Mouse (Mus musculus): ENCODE results near the gene Btbd19. TPM values are rescaled to one million over a fixed set of nuclear protein-coding genes. Genes with fewer than 3 reads are reported as not detected.

Gene Btbd19
- polyA plus RNA-seq, 1 experiment from 2014 or later: 4.8 TPM

DNA sequence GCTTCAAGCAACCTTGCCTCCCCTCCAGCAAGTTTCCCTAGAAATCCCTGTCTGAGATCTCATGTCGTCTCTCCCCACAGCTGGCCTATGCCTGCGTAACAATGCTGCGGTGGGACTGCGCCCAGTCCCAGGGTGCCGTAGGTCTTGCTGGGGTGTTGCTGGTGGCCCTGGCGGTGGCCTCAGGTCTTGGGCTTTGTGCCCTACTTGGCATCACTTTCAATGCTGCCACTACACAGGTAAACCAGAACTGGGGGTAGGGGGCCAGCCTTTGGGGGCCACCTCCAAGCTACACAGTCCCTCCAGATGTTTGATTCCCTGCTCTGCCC is 17.0 kb downstream of the Btbd19 start:
- Histone ChIP-seq H3K4me1 (replicated peaks; ENCODE audit: control insufficient read depth, insufficient read depth, low read length) (peaks cover 7% of the 10 kb centered on the region), H3K27me3 (replicated peaks; ENCODE audit: control insufficient read depth, insufficient read depth, low read length) (no peaks in the 10 kb centered on the region), H3K4me2 (ENCODE audit: low read length) (no peak overlapping the region), H3K9ac (replicated peaks; ENCODE audit: low read depth, low read length) (no peak overlapping the region), H3K4me3 (replicated peaks; ENCODE audit: low read length) (no peak overlapping the region), H3K36me3 (ENCODE audit: control insufficient read depth, insufficient read depth) (no peaks in the 10 kb centered on the region), H3K27ac (ENCODE audit: low read length) (no peak overlapping the region), H3K9me3 (ENCODE audit: control insufficient read depth, low read length) (no peaks in the 10 kb centered on the region)
- no peak for ATAC-seq
- WGBS: 95% methylated on average over 6 of the region's 6 CpGs

GRCm38 (mm10) chr4:117107813-117108523 is 17.6 kb downstream of the Btbd19 start:
- ATAC-seq: no peak
- no peak overlapping the region for H3K27ac ChIP-seq (ENCODE audit: low read length)
- H3K9ac ChIP-seq (replicated peaks; ENCODE audit: low read depth, low read length): no peak overlapping the region
- no peak overlapping the region for H3K4me2 ChIP-seq (ENCODE audit: low read length)
- peaks cover 7% of the 10 kb centered on the region for H3K4me1 ChIP-seq (replicated peaks; ENCODE audit: control insufficient read depth, insufficient read depth, low read length)
- H3K4me3 ChIP-seq (replicated peaks; ENCODE audit: low read length): no peak overlapping the region
- 94% methylated on average over 18 of the region's 18 CpGs for WGBS
- H3K27me3 ChIP-seq (replicated peaks; ENCODE audit: control insufficient read depth, insufficient read depth, low read length): no peaks in the 10 kb centered on the region
- H3K36me3 ChIP-seq (ENCODE audit: control insufficient read depth, insufficient read depth): no peaks in the 10 kb centered on the region
- H3K9me3 ChIP-seq (ENCODE audit: control insufficient read depth, low read length): no peaks in the 10 kb centered on the region

- H3K27ac ChIP-seq (ENCODE audit: low read length): no peak overlapping the region
- H3K4me3 ChIP-seq (replicated peaks; ENCODE audit: low read length): no peak overlapping the region
- no peak overlapping the region for H3K4me2 ChIP-seq (ENCODE audit: low read length)
- H3K4me1 ChIP-seq (replicated peaks; ENCODE audit: control insufficient read depth, insufficient read depth, low read length): peaks cover 7% of the 10 kb centered on the region
- H3K9ac ChIP-seq (replicated peaks; ENCODE audit: low read depth, low read length): no peak overlapping the region
- H3K27me3 ChIP-seq (replicated peaks; ENCODE audit: control insufficient read depth, insufficient read depth, low read length): no peaks in the 10 kb centered on the region
- no peaks in the 10 kb centered on the region for H3K36me3 ChIP-seq (ENCODE audit: control insufficient read depth, insufficient read depth)
- WGBS: 52% methylated on average over 10 of the region's 10 CpGs
- H3K9me3 ChIP-seq (ENCODE audit: control insufficient read depth, low read length): no peaks in the 10 kb centered on the region
- no peak for ATAC-seq
These were observed 20.4 kb downstream of the Btbd19 start for GRCm38 (mm10) chr4:117105127-117105526.

GRCm38 (mm10) chr4:117104672-117105071 is 20.9 kb downstream of the Btbd19 start:
- no peak overlapping the region for H3K4me2 ChIP-seq (ENCODE audit: low read length)
- WGBS: 74% methylated on average over 10 of the region's 10 CpGs
- no peaks in the 10 kb centered on the region for H3K9me3 ChIP-seq (ENCODE audit: control insufficient read depth, low read length)
- H3K4me3 ChIP-seq (replicated peaks; ENCODE audit: low read length): no peak overlapping the region
- H3K27ac ChIP-seq (ENCODE audit: low read length): no peak overlapping the region
- ATAC-seq: no peak
- H3K36me3 ChIP-seq (ENCODE audit: control insufficient read depth, insufficient read depth): no peaks in the 10 kb centered on the region
- H3K4me1 ChIP-seq (replicated peaks; ENCODE audit: control insufficient read depth, insufficient read depth, low read length): peaks cover 7% of the 10 kb centered on the region
- no peak overlapping the region for H3K9ac ChIP-seq (replicated peaks; ENCODE audit: low read depth, low read length)
- H3K27me3 ChIP-seq (replicated peaks; ENCODE audit: control insufficient read depth, insufficient read depth, low read length): no peaks in the 10 kb centered on the region

- no peak overlapping the region for H3K4me2 ChIP-seq (ENCODE audit: low read length)
- no peak overlapping the region for H3K4me3 ChIP-seq (replicated peaks; ENCODE audit: low read length)
- no peak overlapping the region for H3K27ac ChIP-seq (ENCODE audit: low read length)
- H3K36me3 ChIP-seq (ENCODE audit: control insufficient read depth, insufficient read depth): no peaks in the 10 kb centered on the region
- H3K4me1 ChIP-seq (replicated peaks; ENCODE audit: control insufficient read depth, insufficient read depth, low read length): peaks cover 13% of the 10 kb centered on the region
- H3K9ac ChIP-seq (replicated peaks; ENCODE audit: low read depth, low read length): no peak overlapping the region
- H3K27me3 ChIP-seq (replicated peaks; ENCODE audit: control insufficient read depth, insufficient read depth, low read length): no peaks in the 10 kb centered on the region; the same call in 1 of the 2 replicates
- WGBS: 50% methylated on average over 7 of the region's 7 CpGs
- ATAC-seq: no peak
- H3K9me3 ChIP-seq (ENCODE audit: control insufficient read depth, low read length): no peaks in the 10 kb centered on the region
These were observed 24.3 kb downstream of the Btbd19 start for GRCm38 (mm10) chr4:117101218-117101617.

DNA sequence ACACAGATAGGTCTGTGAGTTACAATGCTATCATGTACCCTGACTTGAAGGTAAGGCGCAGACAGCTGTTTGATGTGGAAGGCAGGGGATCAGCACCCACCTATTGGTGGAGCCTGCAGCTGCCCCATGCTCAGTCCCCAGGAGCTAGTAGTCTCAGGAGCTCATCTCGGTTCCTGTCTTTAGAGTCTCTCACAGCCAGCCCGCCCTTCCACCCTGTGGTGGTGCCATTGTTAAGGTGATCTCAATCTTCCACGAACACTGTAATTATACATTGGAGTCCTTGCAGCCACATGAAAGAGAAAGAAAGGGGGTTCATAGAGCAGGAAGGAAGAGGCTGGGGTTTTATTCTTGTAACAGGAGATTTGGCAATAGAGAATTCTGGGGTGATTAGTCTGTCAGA is 25.5 kb downstream of the Btbd19 start:
- Histone ChIP-seq H3K27me3 (replicated peaks; ENCODE audit: control insufficient read depth, insufficient read depth, low read length) (no peaks in the 10 kb centered on the region; the same call in 1 of the 2 replicates), H3K4me3 (replicated peaks; ENCODE audit: low read length) (no peak overlapping the region), H3K9ac (replicated peaks; ENCODE audit: low read depth, low read length) (no peak overlapping the region), H3K4me2 (ENCODE audit: low read length) (no peak overlapping the region), H3K9me3 (ENCODE audit: control insufficient read depth, low read length) (no peaks in the 10 kb centered on the region), H3K4me1 (replicated peaks; ENCODE audit: control insufficient read depth, insufficient read depth, low read length) (peaks cover 11% of the 10 kb centered on the region), H3K36me3 (ENCODE audit: control insufficient read depth, insufficient read depth) (no peaks in the 10 kb centered on the region), H3K27ac (ENCODE audit: low read length) (no peak overlapping the region)
- 58% methylated on average over 4 of the region's 4 CpGs for WGBS
- ATAC-seq: no peak

DNA sequence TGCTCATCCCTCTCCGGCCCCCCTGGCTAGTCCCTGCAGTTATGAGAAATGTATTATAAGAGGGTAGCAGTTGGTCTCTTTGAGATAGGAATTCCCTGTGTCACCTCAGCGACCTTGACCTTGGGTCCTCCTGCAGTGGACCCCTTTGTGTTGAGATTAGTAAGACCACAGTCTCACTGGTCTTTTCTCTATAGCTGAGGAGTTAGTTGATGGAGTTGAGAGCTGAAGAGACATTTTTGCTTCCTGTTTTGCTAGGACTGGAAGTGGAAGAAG is 26.8 kb downstream of the Btbd19 start:
- WGBS: 55% methylated on average over 2 of the region's 2 CpGs
- Histone ChIP-seq H3K9ac (replicated peaks; ENCODE audit: low read depth, low read length) (no peak overlapping the region), H3K27me3 (replicated peaks; ENCODE audit: control insufficient read depth, insufficient read depth, low read length) (no peaks in the 10 kb centered on the region; the same call in 1 of the 2 replicates), H3K4me2 (ENCODE audit: low read length) (no peak overlapping the region), H3K4me1 (replicated peaks; ENCODE audit: control insufficient read depth, insufficient read depth, low read length) (peaks cover 10% of the 10 kb centered on the region), H3K27ac (ENCODE audit: low read length) (no peak overlapping the region), H3K36me3 (ENCODE audit: control insufficient read depth, insufficient read depth) (no peaks in the 10 kb centered on the region), H3K4me3 (replicated peaks; ENCODE audit: low read length) (no peak overlapping the region), H3K9me3 (ENCODE audit: control insufficient read depth, low read length) (no peaks in the 10 kb centered on the region)
- no peak for ATAC-seq

GRCm38 (mm10) chr4:117097969-117098763 is 27.4 kb downstream of the Btbd19 start:
- H3K4me2 ChIP-seq (ENCODE audit: low read length): no peak overlapping the region
- H3K9me3 ChIP-seq (ENCODE audit: control insufficient read depth, low read length): no peaks in the 10 kb centered on the region
- no peaks in the 10 kb centered on the region; the same call in 1 of the 2 replicates for H3K27me3 ChIP-seq (replicated peaks; ENCODE audit: control insufficient read depth, insufficient read depth, low read length)
- no peaks in the 10 kb centered on the region for H3K36me3 ChIP-seq (ENCODE audit: control insufficient read depth, insufficient read depth)
- H3K9ac ChIP-seq (replicated peaks; ENCODE audit: low read depth, low read length): no peak overlapping the region
- H3K4me1 ChIP-seq (replicated peaks; ENCODE audit: control insufficient read depth, insufficient read depth, low read length): peaks cover 10% of the 10 kb centered on the region
- no peak overlapping the region for H3K27ac ChIP-seq (ENCODE audit: low read length)
- ATAC-seq: no peak
- 62% methylated on average over 8 of the region's 8 CpGs for WGBS
- no peak overlapping the region for H3K4me3 ChIP-seq (replicated peaks; ENCODE audit: low read length)

DNA sequence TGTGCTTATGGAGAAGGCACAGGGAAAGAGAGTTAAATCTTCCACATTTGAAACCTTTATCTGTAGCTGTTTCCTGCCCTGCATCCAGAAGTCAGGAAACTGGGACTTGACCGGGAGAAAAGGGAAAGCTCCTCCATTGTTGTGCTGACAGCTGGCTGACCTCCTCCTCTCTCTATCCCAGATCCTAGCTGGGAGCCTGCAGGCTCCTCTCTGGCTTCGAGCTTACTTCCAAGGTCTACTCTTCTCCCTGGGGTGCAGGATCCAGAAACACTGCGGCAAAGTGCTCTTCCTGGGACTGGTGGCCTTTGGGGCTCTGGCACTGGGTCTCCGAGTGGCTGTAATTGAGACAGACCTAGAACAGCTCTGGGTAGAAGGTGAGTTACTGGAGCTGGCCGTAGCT is 28.9 kb downstream of the Btbd19 start:
- H3K4me2 ChIP-seq (ENCODE audit: low read length): peak overlapping the region; percentile 76
- no peak for ATAC-seq
- WGBS: 16% methylated on average over 5 of the region's 5 CpGs
- peak overlapping the region; percentile 59 for H3K9ac ChIP-seq (replicated peaks; ENCODE audit: low read depth, low read length)
- H3K9me3 ChIP-seq (ENCODE audit: control insufficient read depth, low read length): no peaks in the 10 kb centered on the region
- no peak overlapping the region for H3K27ac ChIP-seq (ENCODE audit: low read length)
- peaks cover 10% of the 10 kb centered on the region for H3K4me1 ChIP-seq (replicated peaks; ENCODE audit: control insufficient read depth, insufficient read depth, low read length)
- H3K27me3 ChIP-seq (replicated peaks; ENCODE audit: control insufficient read depth, insufficient read depth, low read length): no peaks in the 10 kb centered on the region; the same call in 1 of the 2 replicates
- no peaks in the 10 kb centered on the region for H3K36me3 ChIP-seq (ENCODE audit: control insufficient read depth, insufficient read depth)
- H3K4me3 ChIP-seq (replicated peaks; ENCODE audit: low read length): peak overlapping the region; percentile 50

All from forebrain, embryonic 16.5 days (tissue).